Mouse (Mus musculus) layer of hippocampus, adult 2 months (tissue): ENCODE results near the gene Smyd3. TPM values are rescaled to one million over a fixed set of nuclear protein-coding genes. Genes with fewer than 3 reads are reported as not detected.

Experiments used
- DNase-seq, 2 experiments: peaks; one replicate each; pipeline ENCODE4 v3.0.0; 2022; ENCODE audit warnings: low spot score in 2 of 2
- H3K27ac ChIP-seq: fragments of 200-600 bp; 2 replicates; pipeline ENCODE4 v1.8.1; 2022
- H3K4me3 ChIP-seq: fragments of 200-600 bp; 2 replicates; pipeline ENCODE4 v1.8.1; 2022; ENCODE audit warnings: mild to moderate bottlenecking
- CTCF ChIP-seq: fragments of 200-600 bp; conservative IDR thresholded peaks from 2 replicates; pipeline ENCODE4 v1.8.1; 2022; ENCODE audit warnings: antibody characterized with exemption, mild to moderate bottlenecking, moderate library complexity
- total RNA-seq, 2 experiments: library from RNA; stranded (reverse); gene quantifications; 2 replicates each; pipeline ENCODE4 v1.2.3; 2021

Smyd3 gene
- total RNA-seq, 2 experiments from 2014 or later: 21.1 to 24.5 TPM

- TF ChIP-seq CTCF: peak; percentile 65
- DNase-seq: peak in 1 of 2 experiments; percentile 13
- Histone ChIP-seq H3K4me3 (no peak overlapping the region), H3K27ac (no peak overlapping the region)
These were observed 279.9 kb downstream of the Smyd3 start for GRCm38 (mm10) chr1:179237989-179238388.

- TF ChIP-seq CTCF: no peak
- no peak overlapping the region for H3K4me3 ChIP-seq
- DNase-seq: no peak
- H3K27ac ChIP-seq: no peak overlapping the region
These were observed 281.5 kb downstream of the Smyd3 start for GRCm38 (mm10) chr1:179236217-179236840.

GRCm38 (mm10) chr1:179231777-179232661 lies 285.8 kb downstream of the Smyd3 start:
- H3K27ac ChIP-seq: peak overlapping the region; percentile 59; the same call in 1 of the 2 replicates
- peak; percentile 78 to 81 for DNase-seq
- TF ChIP-seq CTCF: peak; percentile 91
- H3K4me3 ChIP-seq: no peak overlapping the region

- Histone ChIP-seq H3K27ac (no peak overlapping the region), H3K4me3 (no peak overlapping the region)
- DNase-seq: no peak
- no peak for TF ChIP-seq CTCF
These were observed 288.3 kb downstream of the Smyd3 start for GRCm38 (mm10) chr1:179229515-179229914.

GRCm38 (mm10) chr1:179220290-179220689 lies 297.6 kb downstream of the Smyd3 start:
- no peak for DNase-seq
- TF ChIP-seq CTCF: peak; percentile 38
- Histone ChIP-seq H3K27ac (no peak overlapping the region), H3K4me3 (no peak overlapping the region)

GRCm38 (mm10) chr1:179218061-179218460 lies 299.8 kb downstream of the Smyd3 start:
- Histone ChIP-seq H3K27ac (no peak overlapping the region), H3K4me3 (no peak overlapping the region)
- DNase-seq: no peak
- TF ChIP-seq CTCF: no peak

GRCm38 (mm10) chr1:179217036-179217435 lies 300.8 kb downstream of the Smyd3 start:
- no peak for TF ChIP-seq CTCF
- Histone ChIP-seq H3K4me3 (no peak overlapping the region), H3K27ac (no peak overlapping the region)
- no peak for DNase-seq

GRCm38 (mm10) chr1:179213381-179213780 lies 304.5 kb downstream of the Smyd3 start:
- no peak for TF ChIP-seq CTCF
- no peak for DNase-seq
- H3K27ac ChIP-seq: no peak overlapping the region
- H3K4me3 ChIP-seq: no peak overlapping the region

GRCm38 (mm10) chr1:179212295-179212694 lies 305.5 kb downstream of the Smyd3 start:
- no peak overlapping the region for H3K4me3 ChIP-seq
- no peak overlapping the region for H3K27ac ChIP-seq
- no peak for DNase-seq
- no peak for TF ChIP-seq CTCF

- no peak for TF ChIP-seq CTCF
- Histone ChIP-seq H3K27ac (no peak overlapping the region), H3K4me3 (no peak overlapping the region)
- DNase-seq: no peak
These were observed 306.5 kb downstream of the Smyd3 start for GRCm38 (mm10) chr1:179211313-179211712.

GRCm38 (mm10) chr1:179207846-179208595 lies 309.8 kb downstream of the Smyd3 start:
- Histone ChIP-seq H3K27ac (no peak overlapping the region), H3K4me3 (no peak overlapping the region)
- TF ChIP-seq CTCF: no peak
- no peak for DNase-seq

- no peak for TF ChIP-seq CTCF
- H3K27ac ChIP-seq: no peak overlapping the region
- no peak overlapping the region for H3K4me3 ChIP-seq
- DNase-seq: no peak
These were observed 310.6 kb downstream of the Smyd3 start for GRCm38 (mm10) chr1:179207180-179207741.
